Mouse (Mus musculus): ENCODE results near the gene Dnm3.

Dnm3 gene

GRCm38 (mm10) chr1:162100961-162101830 is 376.6 kb downstream of the Dnm3 start:
- no peak for DNase-seq

- DNase-seq, result no peak
Observed at GRCm38 (mm10) chr1:162100033-162100820, 377.6 kb downstream of the Dnm3 start.

- DNase-seq, result no peak
Observed at GRCm38 (mm10) chr1:162099203-162099602, 378.6 kb downstream of the Dnm3 start.

- no peak for DNase-seq
Observed at GRCm38 (mm10) chr1:162094523-162095272, 383.1 kb downstream of the Dnm3 start.

GRCm38 (mm10) chr1:162093806-162094522 is 383.9 kb downstream of the Dnm3 start:
- DNase-seq, result peak; percentile 16

GRCm38 (mm10) chr1:162092899-162093659 is 384.8 kb downstream of the Dnm3 start:
- DNase-seq, result peak; percentile 27

GRCm38 (mm10) chr1:162092401-162092800 is 385.4 kb downstream of the Dnm3 start:
- no peak for DNase-seq

- DNase-seq, result peak; percentile 10
Observed at GRCm38 (mm10) chr1:162083886-162084478, 393.9 kb downstream of the Dnm3 start.

- no peak for DNase-seq
Observed at GRCm38 (mm10) chr1:162083354-162083753, 394.5 kb downstream of the Dnm3 start.

- no peak for DNase-seq
Observed at GRCm38 (mm10) chr1:162082711-162083110, 395.1 kb downstream of the Dnm3 start.

- peak; percentile 23 for DNase-seq
Observed at GRCm38 (mm10) chr1:162081693-162082372, 396.0 kb downstream of the Dnm3 start.

GRCm38 (mm10) chr1:162079989-162080388 is 397.8 kb downstream of the Dnm3 start:
- DNase-seq, result no peak

- peak; percentile 36 for DNase-seq
Observed at GRCm38 (mm10) chr1:162077454-162077853, 400.4 kb downstream of the Dnm3 start.

- DNase-seq, result no peak
Observed at GRCm38 (mm10) chr1:162076581-162077001, 401.2 kb downstream of the Dnm3 start.

- DNase-seq, result no peak
Observed at GRCm38 (mm10) chr1:162075831-162076230, 402.0 kb downstream of the Dnm3 start.

- peak; percentile 19 for DNase-seq
Observed at GRCm38 (mm10) chr1:162075416-162075815, 402.4 kb downstream of the Dnm3 start.

- no peak for DNase-seq
Observed at GRCm38 (mm10) chr1:162074626-162075410, 403.0 kb downstream of the Dnm3 start.

- DNase-seq, result no peak
Observed at GRCm38 (mm10) chr1:162072917-162073578, 404.8 kb downstream of the Dnm3 start.

GRCm38 (mm10) chr1:162053608-162054007 is 424.2 kb downstream of the Dnm3 start:
- no peak for DNase-seq
